ENCODE assay signal across 8 mouse cellular contexts in genomic region chr4:124675037-124675436, GRCm38 (mm10). TPM values are rescaled to one million over a fixed set of nuclear protein-coding genes. Genes with fewer than 3 reads are reported as not detected.
A peak's percentile ranks its signal among the peaks of the same experiment; 100 is the strongest.
DNase-seq lines count a peak whose midpoint lies in the region; ATAC-seq and TF ChIP-seq lines count a peak whose summit lies in the region.

No protein-coding gene starts in this region.

- H3K79me2 ChIP-seq in heart, adult 2 months (replicated peaks; ENCODE audit: control insufficient read depth, insufficient read depth, low read length), result no peaks in the 10 kb centered on the region

- 0 out of 2 replicates have a peak, but pooled peaks have one; percentile 21 for ATAC-seq in lung, embryonic 16.5 days (ENCODE audit: low read depth)
- 0 out of 2 replicates have a peak, but pooled peaks have one; percentile 21 for ATAC-seq in stomach, embryonic 16.5 days (ENCODE audit: insufficient read depth, low FRiP score)

- H3K27me3 ChIP-seq in heart, adult 2 months (ENCODE audit: control insufficient read depth, insufficient read depth, low read length), result no peaks in the 10 kb centered on the region
- H3K27me3 ChIP-seq in lung, embryonic 16.5 days (ENCODE audit: control insufficient read depth, insufficient read depth, low read depth, low read length), result peaks cover 15% of the 10 kb centered on the region
- peaks cover 14% of the 10 kb centered on the region; the same call in 1 of the 2 replicates for H3K27me3 ChIP-seq in stomach, embryonic 16.5 days (ENCODE audit: control insufficient read depth, insufficient read depth, low read length)

- no peak overlapping the region for H3K4me3 ChIP-seq in heart, adult 2 months
- H3K4me3 ChIP-seq in lung, embryonic 16.5 days (ENCODE audit: low read length), result no peak overlapping the region
- H3K4me3 ChIP-seq in stomach, embryonic 16.5 days (replicated peaks; ENCODE audit: low read length), result no peak overlapping the region

- TF ChIP-seq POLR2A in heart, adult 2 months (IDR thresholded peaks at IDR 0.05; ENCODE audit: insufficient read depth, low read depth, low read length), result no peak

- intact Hi-C loops in heart, adult 2 months (cut with DNase I), result loop anchor here (1.0 to 10.0 kb wide), 3 partner anchors 447 to 730 kb away; no protein-coding TSS in a partner anchor
- intact Hi-C loops in heart, postnatal 25 days (cut with DNase I), result loop anchor here (1.0 to 5.0 kb wide), 3 partner anchors 447 to 718 kb away; no protein-coding TSS in a partner anchor

- WGBS in heart, adult 2 months, result 10% methylated on average over 4 of the region's 4 CpGs
- WGBS in lung, embryonic 16.5 days, result 7% methylated on average over 4 of the region's 4 CpGs
- 2% methylated on average over 4 of the region's 4 CpGs for WGBS in stomach, embryonic 16.5 days

- peak; percentile 43 to 66 for DNase-seq in heart, adult 2 months
- DNase-seq in heart, postnatal 25 days (ENCODE audit: low spot score), result no peak
- DNase-seq in urinary bladder, postnatal 14 days (ENCODE audit: low spot score), result peak; percentile 64
- DNase-seq in urinary bladder, adult 18-20 months (ENCODE audit: low spot score in 2 of 2), result no peak
- DNase-seq in cerebellum, postnatal 14 days, result peak; percentile 82 to 89
- peak; percentile 64 for DNase-seq in hindlimb bud, embryonic 11.5 days (ENCODE audit: extremely low spot score, low read depth, low spot score)

- no peaks in the 10 kb centered on the region for H3K4me1 ChIP-seq in heart, adult 2 months (ENCODE audit: control insufficient read depth, insufficient read depth, low read length)
- peaks cover 3% of the 10 kb centered on the region; the same call in 1 of the 2 replicates for H3K4me1 ChIP-seq in lung, embryonic 16.5 days (replicated peaks; ENCODE audit: control insufficient read depth, insufficient read depth, low read length)
- 0 out of 2 replicates have a peak, but pooled peaks cover 6% of the 10 kb centered on the region for H3K4me1 ChIP-seq in stomach, embryonic 16.5 days (ENCODE audit: control insufficient read depth, insufficient read depth, low read length)

- TF ChIP-seq EP300 in heart, adult 2 months (IDR thresholded peaks at IDR 0.05; ENCODE audit: insufficient read depth, low read depth, low read length), result no peak

- TF ChIP-seq CTCF in heart, adult 2 months (IDR thresholded peaks at IDR 0.05), result peak; percentile 89

- H3K27ac ChIP-seq in heart, adult 2 months, result no peak overlapping the region
- no peak overlapping the region for H3K27ac ChIP-seq in lung, embryonic 16.5 days (ENCODE audit: low read length)
- no peak overlapping the region for H3K27ac ChIP-seq in stomach, embryonic 16.5 days (ENCODE audit: low read length)

- H3K9ac ChIP-seq in heart, adult 2 months (ENCODE audit: low read depth, low read length), result no peak overlapping the region
- H3K9ac ChIP-seq in lung, embryonic 16.5 days (ENCODE audit: low read length), result no peak overlapping the region
- H3K9ac ChIP-seq in stomach, embryonic 16.5 days (ENCODE audit: low read length), result no peak overlapping the region

- H3K9me3 ChIP-seq in lung, embryonic 16.5 days (ENCODE audit: control insufficient read depth, low read length), result no peaks in the 10 kb centered on the region
- H3K9me3 ChIP-seq in stomach, embryonic 16.5 days (replicated peaks; ENCODE audit: control insufficient read depth, low read length), result no peaks in the 10 kb centered on the region

- peaks cover 3% of the 10 kb centered on the region; the same call in 1 of the 2 replicates for H3K36me3 ChIP-seq in heart, adult 2 months (ENCODE audit: control insufficient read depth, insufficient read depth, low read length)
- H3K36me3 ChIP-seq in lung, embryonic 16.5 days (ENCODE audit: control insufficient read depth, insufficient read depth, low read length), result peaks cover 15% of the 10 kb centered on the region
- H3K36me3 ChIP-seq in stomach, embryonic 16.5 days (ENCODE audit: control insufficient read depth, insufficient read depth, low read length), result peaks cover 15% of the 10 kb centered on the region; the same call in 1 of the 2 replicates

- no peak overlapping the region for H3K4me2 ChIP-seq in lung, embryonic 16.5 days (ENCODE audit: low read depth, low read length)
- no peak overlapping the region for H3K4me2 ChIP-seq in stomach, embryonic 16.5 days (ENCODE audit: low read depth, low read length)

RNA-seq across cellular contexts. Expression of gene Utp11, which starts 18.4 kb away (rescaled TPM):
- total RNA-seq in heart, adult 2 months (2021), result 10 to 100 TPM; 12.1 to 13.5 TPM
- polyA plus RNA-seq in heart, adult 2 months (2012; rRNA removed), result 4.0 and 6.2 TPM in 2 replicates
- 10 to 100 TPM; 10.8 to 13.2 TPM for total RNA-seq in heart, postnatal 25 days (2021)
- 52.9 and 59.5 TPM in 2 replicates for polyA plus RNA-seq in lung, embryonic 16.5 days (2015; fragmentation: Nextera tagmentation; extraction: Ambion mirVana)
- polyA plus RNA-seq in stomach, embryonic 16.5 days (2015; fragmentation: Nextera tagmentation; extraction: Ambion mirVana), result 85.7 and 88.8 TPM in 2 replicates

RNA-seq across cellular contexts. Expression of gene Pou3f1, which starts 18.4 kb away (rescaled TPM):
- under 1 TPM; 0.08 to 0.16 TPM for total RNA-seq in heart, adult 2 months (2021)
- polyA plus RNA-seq in heart, adult 2 months (2012; rRNA removed), result 0.04 and 0.09 TPM in 2 replicates
- total RNA-seq in heart, postnatal 25 days (2021), result under 1 TPM; 0.08 to 0.14 TPM
- 0.06 and 0.13 TPM in 2 replicates for polyA plus RNA-seq in lung, embryonic 16.5 days (2015; fragmentation: Nextera tagmentation; extraction: Ambion mirVana)
- 0.13 and 0.14 TPM in 2 replicates for polyA plus RNA-seq in stomach, embryonic 16.5 days (2015; fragmentation: Nextera tagmentation; extraction: Ambion mirVana)

RNA-seq across cellular contexts. Expression of gene Fhl3, which starts 25.5 kb away (rescaled TPM):
- 10 to 100 TPM in 1 of 2 experiments, 1 to 10 TPM in 1; 7.8 to 11.5 TPM for total RNA-seq in heart, adult 2 months (2021)
- 10.1 and 17.9 TPM in 2 replicates for polyA plus RNA-seq in heart, adult 2 months (2012; rRNA removed)
- 10 to 100 TPM; 12.7 to 14.2 TPM for total RNA-seq in heart, postnatal 25 days (2021)
- polyA plus RNA-seq in lung, embryonic 16.5 days (2015; fragmentation: Nextera tagmentation; extraction: Ambion mirVana), result 6.6 and 8.0 TPM in 2 replicates
- polyA plus RNA-seq in stomach, embryonic 16.5 days (2015; fragmentation: Nextera tagmentation; extraction: Ambion mirVana), result 10.1 and 10.8 TPM in 2 replicates

RNA-seq across cellular contexts. Expression of gene Sf3a3, which starts 39.5 kb away (rescaled TPM):
- 10 to 100 TPM; 18.0 to 19.4 TPM for total RNA-seq in heart, adult 2 months (2021)
- 7.7 and 11.5 TPM in 2 replicates for polyA plus RNA-seq in heart, adult 2 months (2012; rRNA removed)
- total RNA-seq in heart, postnatal 25 days (2021), result 10 to 100 TPM; 18.4 to 18.6 TPM
- 122 and 134 TPM in 2 replicates for polyA plus RNA-seq in lung, embryonic 16.5 days (2015; fragmentation: Nextera tagmentation; extraction: Ambion mirVana)
- 114 and 118 TPM in 2 replicates for polyA plus RNA-seq in stomach, embryonic 16.5 days (2015; fragmentation: Nextera tagmentation; extraction: Ambion mirVana)

Comparison
In these comparisons a context has a peak if more than half of its experiments do, and no peak if none do; other contexts are left out.
1. DNase-seq: peak in heart, adult 2 months (2 of 2), urinary bladder, postnatal 14 days (single experiment), cerebellum, postnatal 14 days (2 of 2) and hindlimb bud, embryonic 11.5 days (single experiment); none in heart, postnatal 25 days (single experiment) and urinary bladder, adult 18-20 months (0 of 2).